Mouse (Mus musculus): ENCODE results near the gene Gng13. TPM values are rescaled to one million over a fixed set of nuclear protein-coding genes. Genes with fewer than 3 reads are reported as not detected.
A peak's percentile ranks its signal among the peaks of the same experiment; 100 is the strongest.

Gng13 gene
- polyA plus RNA-seq, 1 experiment from 2014 or later: 9.7 TPM

- Histone ChIP-seq H3K9ac (ENCODE audit: low read length) (no peak overlapping the region), H3K4me1 (ENCODE audit: control insufficient read depth, insufficient read depth, low read length) (peaks cover 6% of the 10 kb centered on the region), H3K4me3 (ENCODE audit: low read depth, low read length) (no peak overlapping the region), H3K27me3 (ENCODE audit: control insufficient read depth, insufficient read depth, low read length) (no peaks in the 10 kb centered on the region), H3K9me3 (ENCODE audit: control insufficient read depth, low read length) (no peaks in the 10 kb centered on the region), H3K36me3 (ENCODE audit: control insufficient read depth, insufficient read depth, low read length) (no peaks in the 10 kb centered on the region), H3K4me2 (ENCODE audit: low read depth, severe bottlenecking) (no peak overlapping the region), H3K27ac (replicated peaks; ENCODE audit: low read depth, low read length) (no peak overlapping the region)
- DNase-seq (ENCODE audit: low spot score) (peak; percentile 49), ATAC-seq (ENCODE audit: insufficient number of reproducible peaks, low FRiP score, low TSS enrichment, low read depth) (no peak)
- WGBS: 27% methylated on average over 1 of the region's 1 CpGs
Observed at GRCm38 (mm10) chr17:25696263-25696662, 20.7 kb upstream of the Gng13 start.

GRCm38 (mm10) chr17:25698446-25698845 lies 18.5 kb upstream of the Gng13 start:
- 16% methylated on average over 7 of the region's 7 CpGs for WGBS
- no peaks in the 10 kb centered on the region for H3K9me3 ChIP-seq (ENCODE audit: control insufficient read depth, low read length)
- no peak overlapping the region for H3K4me3 ChIP-seq (ENCODE audit: low read depth, low read length)
- peaks cover 6% of the 10 kb centered on the region for H3K4me1 ChIP-seq (ENCODE audit: control insufficient read depth, insufficient read depth, low read length)
- ATAC-seq (ENCODE audit: insufficient number of reproducible peaks, low FRiP score, low TSS enrichment, low read depth): peak; percentile 60; the same call in 1 of the 2 replicates
- no peak overlapping the region for H3K9ac ChIP-seq (ENCODE audit: low read length)
- peak; percentile 91 for DNase-seq (ENCODE audit: low spot score)
- H3K27me3 ChIP-seq (ENCODE audit: control insufficient read depth, insufficient read depth, low read length): no peaks in the 10 kb centered on the region
- H3K27ac ChIP-seq (replicated peaks; ENCODE audit: low read depth, low read length): no peak overlapping the region
- no peak overlapping the region for H3K4me2 ChIP-seq (ENCODE audit: low read depth, severe bottlenecking)
- no peaks in the 10 kb centered on the region for H3K36me3 ChIP-seq (ENCODE audit: control insufficient read depth, insufficient read depth, low read length)

GRCm38 (mm10) chr17:25700863-25701496 lies 16.0 kb upstream of the Gng13 start:
- H3K27me3 ChIP-seq (ENCODE audit: control insufficient read depth, insufficient read depth, low read length): no peaks in the 10 kb centered on the region
- 58% methylated on average over 9 of the region's 9 CpGs for WGBS
- DNase-seq (ENCODE audit: low spot score): no peak
- no peak overlapping the region for H3K4me3 ChIP-seq (ENCODE audit: low read depth, low read length)
- no peaks in the 10 kb centered on the region for H3K36me3 ChIP-seq (ENCODE audit: control insufficient read depth, insufficient read depth, low read length)
- no peak overlapping the region for H3K4me2 ChIP-seq (ENCODE audit: low read depth, severe bottlenecking)
- no peak overlapping the region for H3K9ac ChIP-seq (ENCODE audit: low read length)
- H3K9me3 ChIP-seq (ENCODE audit: control insufficient read depth, low read length): no peaks in the 10 kb centered on the region
- peaks cover 6% of the 10 kb centered on the region for H3K4me1 ChIP-seq (ENCODE audit: control insufficient read depth, insufficient read depth, low read length)
- no peak for ATAC-seq (ENCODE audit: insufficient number of reproducible peaks, low FRiP score, low TSS enrichment, low read depth)
- H3K27ac ChIP-seq (replicated peaks; ENCODE audit: low read depth, low read length): no peak overlapping the region

GRCm38 (mm10) chr17:25709994-25710393 lies 7.0 kb upstream of the Gng13 start:
- no peak for ATAC-seq (ENCODE audit: insufficient number of reproducible peaks, low FRiP score, low TSS enrichment, low read depth)

GRCm38 (mm10) chr17:25711136-25711535 lies 5.8 kb upstream of the Gng13 start:
- DNase-seq (ENCODE audit: low spot score): no peak
- no peak overlapping the region for H3K9ac ChIP-seq (ENCODE audit: low read length)
- H3K4me2 ChIP-seq (ENCODE audit: low read depth, severe bottlenecking): no peak overlapping the region
- 82% methylated on average over 4 of the region's 4 CpGs for WGBS
- no peaks in the 10 kb centered on the region for H3K4me1 ChIP-seq (ENCODE audit: control insufficient read depth, insufficient read depth, low read length)
- H3K9me3 ChIP-seq (ENCODE audit: control insufficient read depth, low read length): no peaks in the 10 kb centered on the region
- H3K27ac ChIP-seq (replicated peaks; ENCODE audit: low read depth, low read length): no peak overlapping the region
- no peaks in the 10 kb centered on the region for H3K36me3 ChIP-seq (ENCODE audit: control insufficient read depth, insufficient read depth, low read length)
- H3K27me3 ChIP-seq (ENCODE audit: control insufficient read depth, insufficient read depth, low read length): no peaks in the 10 kb centered on the region
- ATAC-seq (ENCODE audit: insufficient number of reproducible peaks, low FRiP score, low TSS enrichment, low read depth): no peak
- H3K4me3 ChIP-seq (ENCODE audit: low read depth, low read length): no peak overlapping the region

More at GRCm38 (mm10) chr17:25709994-25710393, 7.0 kb upstream of the Gng13 start:
- no peak overlapping the region for H3K4me3 ChIP-seq (ENCODE audit: low read depth, low read length)
- no peaks in the 10 kb centered on the region for H3K4me1 ChIP-seq (ENCODE audit: control insufficient read depth, insufficient read depth, low read length)
- no peaks in the 10 kb centered on the region for H3K27me3 ChIP-seq (ENCODE audit: control insufficient read depth, insufficient read depth, low read length)
- 99% methylated on average over 2 of the region's 2 CpGs for WGBS
- no peaks in the 10 kb centered on the region for H3K36me3 ChIP-seq (ENCODE audit: control insufficient read depth, insufficient read depth, low read length)
- no peaks in the 10 kb centered on the region for H3K9me3 ChIP-seq (ENCODE audit: control insufficient read depth, low read length)
- no peak overlapping the region for H3K4me2 ChIP-seq (ENCODE audit: low read depth, severe bottlenecking)
- no peak overlapping the region for H3K27ac ChIP-seq (replicated peaks; ENCODE audit: low read depth, low read length)
- no peak overlapping the region for H3K9ac ChIP-seq (ENCODE audit: low read length)
- no peak for DNase-seq (ENCODE audit: low spot score)

GRCm38 (mm10) chr17:25715627-25716026 lies 1.3 kb upstream of the Gng13 start:
- ATAC-seq (ENCODE audit: insufficient number of reproducible peaks, low FRiP score, low TSS enrichment, low read depth) (no peak), DNase-seq (ENCODE audit: low spot score) (no peak)
- peaks cover 5% of the 10 kb centered on the region for H3K36me3 ChIP-seq (ENCODE audit: control insufficient read depth, insufficient read depth, low read length)
- H3K4me1 ChIP-seq (ENCODE audit: control insufficient read depth, insufficient read depth, low read length): peaks cover 10% of the 10 kb centered on the region; the same call in 1 of the 2 replicates
- H3K4me3 ChIP-seq (ENCODE audit: low read depth, low read length): no peak overlapping the region
- no peak overlapping the region for H3K27ac ChIP-seq (replicated peaks; ENCODE audit: low read depth, low read length)
- no peak overlapping the region for H3K4me2 ChIP-seq (ENCODE audit: low read depth, severe bottlenecking)
- peaks cover 17% of the 10 kb centered on the region for H3K27me3 ChIP-seq (ENCODE audit: control insufficient read depth, insufficient read depth, low read length)
- WGBS: 47% methylated on average over 3 of the region's 3 CpGs
- no peaks in the 10 kb centered on the region for H3K9me3 ChIP-seq (ENCODE audit: control insufficient read depth, low read length)
- no peak overlapping the region for H3K9ac ChIP-seq (ENCODE audit: low read length)

- Histone ChIP-seq H3K4me1 (ENCODE audit: control insufficient read depth, insufficient read depth, low read length) (peaks cover 10% of the 10 kb centered on the region; the same call in 1 of the 2 replicates), H3K9ac (ENCODE audit: low read length) (no peak overlapping the region), H3K4me2 (ENCODE audit: low read depth, severe bottlenecking) (no peak overlapping the region), H3K4me3 (ENCODE audit: low read depth, low read length) (no peak overlapping the region), H3K9me3 (ENCODE audit: control insufficient read depth, low read length) (no peaks in the 10 kb centered on the region), H3K27ac (replicated peaks; ENCODE audit: low read depth, low read length) (no peak overlapping the region), H3K36me3 (ENCODE audit: control insufficient read depth, insufficient read depth, low read length) (peaks cover 7% of the 10 kb centered on the region), H3K27me3 (ENCODE audit: control insufficient read depth, insufficient read depth, low read length) (peaks cover 17% of the 10 kb centered on the region)
- 6% methylated on average over 6 of the region's 6 CpGs for WGBS
- ATAC-seq (ENCODE audit: insufficient number of reproducible peaks, low FRiP score, low TSS enrichment, low read depth) (no peak), DNase-seq (ENCODE audit: low spot score) (peak; percentile 34)
Observed at GRCm38 (mm10) chr17:25716130-25716529, 841 bp upstream of the Gng13 start.

- H3K4me3 ChIP-seq (ENCODE audit: low read depth, low read length): peak overlapping the region; percentile 28
- H3K27me3 ChIP-seq (ENCODE audit: control insufficient read depth, insufficient read depth, low read length): peaks cover 17% of the 10 kb centered on the region
- H3K9ac ChIP-seq (ENCODE audit: low read length): peak overlapping the region; percentile 41
- peaks cover 13% of the 10 kb centered on the region for H3K36me3 ChIP-seq (ENCODE audit: control insufficient read depth, insufficient read depth, low read length)
- peak overlapping the region; percentile 73 for H3K4me2 ChIP-seq (ENCODE audit: low read depth, severe bottlenecking)
- ATAC-seq (ENCODE audit: insufficient number of reproducible peaks, low FRiP score, low TSS enrichment, low read depth) (0 out of 2 replicates have a peak, but pooled peaks have one; percentile 22), DNase-seq (ENCODE audit: low spot score) (no peak)
- no peaks in the 10 kb centered on the region for H3K9me3 ChIP-seq (ENCODE audit: control insufficient read depth, low read length)
- no peak overlapping the region for H3K27ac ChIP-seq (replicated peaks; ENCODE audit: low read depth, low read length)
- H3K4me1 ChIP-seq (ENCODE audit: control insufficient read depth, insufficient read depth, low read length): peaks cover 10% of the 10 kb centered on the region; the same call in 1 of the 2 replicates
- WGBS: 16% methylated on average over 6 of the region's 6 CpGs
Observed at GRCm38 (mm10) chr17:25717691-25718090, 720 bp downstream of the Gng13 start.

GRCm38 (mm10) chr17:25721476-25721875 lies 4.5 kb downstream of the Gng13 start:
- Histone ChIP-seq H3K27ac (replicated peaks; ENCODE audit: low read depth, low read length) (no peak overlapping the region), H3K4me2 (ENCODE audit: low read depth, severe bottlenecking) (no peak overlapping the region), H3K36me3 (ENCODE audit: control insufficient read depth, insufficient read depth, low read length) (peaks cover 18% of the 10 kb centered on the region), H3K9me3 (ENCODE audit: control insufficient read depth, low read length) (no peaks in the 10 kb centered on the region), H3K9ac (ENCODE audit: low read length) (no peak overlapping the region), H3K4me1 (ENCODE audit: control insufficient read depth, insufficient read depth, low read length) (peaks cover 15% of the 10 kb centered on the region), H3K27me3 (ENCODE audit: control insufficient read depth, insufficient read depth, low read length) (peaks cover 15% of the 10 kb centered on the region), H3K4me3 (ENCODE audit: low read depth, low read length) (no peak overlapping the region)
- WGBS: 95% methylated on average over 5 of the region's 5 CpGs
- DNase-seq (ENCODE audit: low spot score) (no peak), ATAC-seq (ENCODE audit: insufficient number of reproducible peaks, low FRiP score, low TSS enrichment, low read depth) (no peak)

Data from limb, embryonic 11.5 days (tissue).